Mouse (Mus musculus): ENCODE data around the gene Trrap.

Gene Trrap

DNA sequence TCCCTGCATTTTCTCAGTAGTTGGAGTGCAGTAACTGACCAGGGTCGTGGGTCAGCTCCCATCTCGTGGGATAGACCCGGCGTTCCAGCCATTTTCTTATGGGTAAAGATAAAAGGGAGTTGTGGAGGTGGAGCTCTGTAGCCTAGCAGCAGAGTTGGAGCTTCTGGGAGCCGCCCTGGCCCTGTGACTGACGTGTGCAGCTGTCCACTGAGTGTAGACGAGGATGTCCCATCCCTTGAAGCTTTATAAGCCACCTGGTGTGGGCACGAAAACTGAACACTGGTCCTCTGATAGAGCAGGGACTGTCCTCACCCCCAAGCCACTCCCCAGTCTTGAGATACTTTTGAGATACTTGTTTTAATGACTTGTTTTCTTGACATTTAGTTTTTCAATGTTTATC lies 13.1 kb downstream of the Trrap start:
- DNase-seq (ENCODE audit: low read depth, low spot score) = no peak

DNA sequence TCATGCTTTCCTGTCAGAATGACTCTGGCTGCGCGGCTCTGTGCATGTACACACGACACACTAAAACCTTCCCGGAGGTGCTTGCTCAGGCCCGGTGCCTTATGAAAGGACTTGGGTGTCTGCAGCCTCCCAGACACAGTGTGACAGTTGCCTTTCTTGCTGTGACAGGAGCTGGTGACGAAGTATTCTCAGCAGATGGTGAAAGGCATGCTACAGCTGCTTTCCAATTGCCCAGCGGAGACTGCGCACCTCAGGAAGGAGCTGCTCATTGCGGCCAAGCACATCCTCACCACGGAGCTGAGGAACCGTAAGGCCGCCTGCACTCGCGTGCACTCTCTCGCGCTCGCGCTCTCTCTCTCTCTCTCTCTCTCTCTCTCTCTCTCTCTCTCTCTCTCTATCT lies 18.9 kb downstream of the Trrap start:
- peak; percentile 45 for DNase-seq (ENCODE audit: low read depth, low spot score)

DNA sequence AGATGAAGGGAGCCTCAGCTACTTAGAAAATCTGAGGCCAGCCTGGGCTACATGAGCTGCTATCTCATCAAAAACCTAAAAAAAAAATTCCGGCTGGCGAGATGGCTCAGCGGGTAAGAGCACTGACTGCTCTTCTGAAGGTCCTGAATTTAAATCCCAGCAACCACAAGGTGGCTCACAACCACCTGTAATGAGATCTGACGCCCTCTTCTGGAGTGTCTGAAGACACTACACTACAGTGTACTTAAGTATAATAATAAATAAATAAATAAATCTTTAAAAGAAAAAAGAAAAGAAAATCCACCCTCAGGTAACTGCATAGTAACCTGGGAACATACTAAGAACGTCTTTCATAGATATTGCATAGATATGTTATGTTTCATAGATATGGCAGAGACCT lies 25.8 kb downstream of the Trrap start:
- no peak for DNase-seq (ENCODE audit: low read depth, low spot score)

DNA sequence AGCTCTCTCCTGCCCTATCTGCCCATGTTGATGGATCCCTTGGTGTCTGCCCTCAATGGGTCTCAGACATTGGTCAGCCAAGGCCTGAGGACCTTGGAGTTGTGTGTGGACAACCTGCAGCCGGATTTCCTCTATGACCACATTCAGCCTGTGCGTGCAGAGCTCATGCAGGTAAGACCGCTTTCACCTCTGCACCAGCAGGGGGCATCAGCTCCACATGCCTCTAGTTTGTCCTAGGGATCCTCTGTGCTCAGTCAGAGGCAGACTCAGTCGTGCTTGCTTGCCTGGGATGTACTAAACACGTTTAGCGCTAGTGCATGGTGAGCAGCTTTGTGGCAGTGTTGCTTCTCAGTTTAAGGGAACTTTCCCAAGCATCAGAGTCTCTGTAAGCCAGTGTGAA lies 27.2 kb downstream of the Trrap start:
- DNase-seq (ENCODE audit: low read depth, low spot score) = peak; percentile 77

DNA sequence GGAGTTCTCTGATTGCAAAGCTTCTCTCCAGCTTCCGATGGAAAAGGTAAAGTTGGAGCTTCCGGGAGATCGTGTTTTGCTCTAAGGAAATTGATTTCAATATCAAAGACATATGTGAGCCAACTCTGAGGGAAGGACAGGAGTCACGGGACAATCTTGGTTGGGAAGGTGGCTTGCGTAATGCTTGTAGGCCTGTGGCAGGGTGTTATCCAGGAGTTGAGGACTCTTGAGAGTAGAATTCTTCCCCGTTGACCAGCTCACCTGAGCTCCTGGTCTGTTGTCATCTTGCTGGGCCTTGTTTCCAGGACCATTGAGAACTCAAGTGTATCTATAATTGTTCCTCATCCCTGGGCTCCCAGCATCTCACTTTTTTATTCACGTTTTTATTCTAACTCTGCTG lies 29.6 kb downstream of the Trrap start:
- no peak for DNase-seq (ENCODE audit: low read depth, low spot score)

DNA sequence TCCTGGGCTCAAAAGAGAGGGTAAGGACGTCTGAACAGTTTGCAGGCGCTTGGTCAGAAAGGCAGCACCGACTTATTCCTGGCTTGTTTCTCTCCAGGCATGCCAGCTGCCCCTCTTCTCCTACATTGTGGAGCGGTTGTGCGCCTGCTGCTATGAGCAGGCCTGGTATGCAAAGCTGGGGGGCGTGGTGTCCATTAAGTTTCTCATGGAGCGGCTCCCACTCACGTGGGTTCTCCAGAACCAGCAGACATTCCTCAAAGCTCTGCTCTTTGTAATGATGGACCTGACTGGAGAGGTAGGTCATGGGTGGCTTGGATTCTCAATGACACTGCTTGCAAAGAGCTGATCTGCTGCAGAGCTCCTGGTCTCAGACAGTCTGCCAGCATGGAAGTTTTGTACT lies 35.5 kb downstream of the Trrap start:
- DNase-seq (ENCODE audit: low read depth, low spot score) = no peak

DNA sequence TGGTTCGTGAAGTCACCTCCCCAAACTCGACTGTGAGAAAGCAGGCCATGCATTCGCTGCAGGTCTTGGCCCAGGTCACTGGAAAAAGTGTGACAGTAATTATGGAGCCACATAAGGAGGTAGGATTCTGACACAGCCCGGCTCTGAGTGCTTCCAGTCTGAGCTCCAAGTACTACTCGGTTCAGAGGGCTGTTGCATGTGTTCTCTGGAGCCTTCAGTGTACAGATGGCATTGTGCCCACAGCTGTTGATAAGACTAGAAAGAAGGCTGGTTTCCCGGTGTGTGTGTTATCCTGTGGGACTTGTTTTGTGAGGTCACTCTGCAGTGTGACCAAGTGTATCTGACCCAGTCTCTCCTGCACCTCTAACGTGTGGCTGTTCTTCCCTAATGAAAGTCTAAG lies 36.6 kb downstream of the Trrap start:
- no peak for DNase-seq (ENCODE audit: low read depth, low spot score)

DNA sequence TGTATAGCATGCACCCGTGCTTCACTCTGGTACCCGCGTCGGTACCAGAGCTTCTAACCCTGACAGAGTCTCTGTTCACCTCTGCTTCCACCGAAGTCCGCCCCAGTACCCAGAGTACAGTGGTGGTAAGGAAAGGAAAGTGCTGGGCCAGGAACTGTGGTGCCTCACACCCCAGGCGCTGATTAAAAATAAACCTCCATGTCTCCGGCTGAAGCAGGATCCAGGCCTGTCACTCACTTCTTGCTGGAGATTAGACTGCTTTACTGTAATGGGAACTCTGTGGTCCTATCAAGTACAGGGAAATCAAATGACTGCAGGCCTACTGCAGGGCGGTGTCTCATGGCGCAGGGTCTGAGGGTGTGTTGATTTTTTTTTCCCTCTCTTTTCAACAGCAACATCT lies 39.4 kb downstream of the Trrap start:
- DNase-seq (ENCODE audit: low read depth, low spot score) = no peak

DNA sequence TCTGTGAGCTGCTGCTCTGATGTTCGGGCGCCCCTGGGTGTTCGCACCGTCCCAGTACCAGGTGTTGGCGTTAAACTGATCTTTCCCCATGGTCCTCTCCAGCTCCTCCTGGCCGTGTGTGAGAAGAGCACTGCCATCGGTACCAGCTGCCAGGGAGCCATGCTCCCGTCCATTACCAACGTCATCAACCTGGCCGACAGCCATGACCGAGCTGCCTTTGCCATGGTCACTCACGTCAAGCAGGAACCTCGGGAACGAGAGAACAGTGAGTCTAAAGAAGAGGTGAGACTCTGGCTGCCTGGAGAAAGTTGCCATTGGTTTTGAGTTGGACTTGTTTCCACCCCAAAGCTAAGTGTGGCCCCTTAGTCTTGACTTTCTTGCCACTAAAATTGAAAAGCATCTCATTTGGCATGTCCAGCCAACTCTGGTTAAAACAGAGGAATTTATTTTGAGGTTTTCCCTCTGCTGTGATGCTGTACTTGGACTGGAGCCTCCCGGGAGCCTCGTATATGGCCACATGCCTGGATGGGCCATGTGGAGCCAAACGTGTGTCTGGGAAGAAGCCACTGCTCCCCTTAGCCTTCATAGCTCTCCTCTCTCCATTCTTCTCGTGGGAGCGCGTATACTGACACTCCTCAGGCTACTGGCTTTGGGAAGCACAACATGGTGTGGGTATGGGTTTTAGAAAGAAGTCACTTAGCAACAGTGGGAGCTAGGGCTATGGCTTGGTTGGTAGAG lies 61.0 kb downstream of the Trrap start:
- DNase-seq (ENCODE audit: low read depth, low spot score) = peak; percentile 71

DNA sequence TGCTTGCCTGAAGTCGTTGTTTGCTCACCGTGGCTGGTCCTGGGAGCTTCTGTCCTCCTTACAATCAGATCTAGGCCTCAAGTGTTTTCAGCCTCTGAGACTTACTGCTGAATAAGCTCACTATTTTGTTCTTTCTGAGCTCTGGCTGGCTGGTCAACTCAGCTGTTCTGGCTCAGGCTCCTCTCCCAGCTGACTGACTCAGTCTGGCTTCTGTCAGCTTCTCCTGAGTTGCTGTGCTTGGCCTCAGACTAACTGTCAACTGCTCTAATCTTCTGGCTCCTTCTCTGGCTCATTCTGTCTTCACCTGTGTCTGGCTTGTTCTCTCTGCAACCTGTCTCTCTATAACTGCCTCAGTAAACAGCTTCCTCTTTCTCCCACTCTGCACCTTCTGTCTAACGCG lies 62.1 kb downstream of the Trrap start:
- peak; percentile 68 for DNase-seq (ENCODE audit: low read depth, low spot score)

DNA sequence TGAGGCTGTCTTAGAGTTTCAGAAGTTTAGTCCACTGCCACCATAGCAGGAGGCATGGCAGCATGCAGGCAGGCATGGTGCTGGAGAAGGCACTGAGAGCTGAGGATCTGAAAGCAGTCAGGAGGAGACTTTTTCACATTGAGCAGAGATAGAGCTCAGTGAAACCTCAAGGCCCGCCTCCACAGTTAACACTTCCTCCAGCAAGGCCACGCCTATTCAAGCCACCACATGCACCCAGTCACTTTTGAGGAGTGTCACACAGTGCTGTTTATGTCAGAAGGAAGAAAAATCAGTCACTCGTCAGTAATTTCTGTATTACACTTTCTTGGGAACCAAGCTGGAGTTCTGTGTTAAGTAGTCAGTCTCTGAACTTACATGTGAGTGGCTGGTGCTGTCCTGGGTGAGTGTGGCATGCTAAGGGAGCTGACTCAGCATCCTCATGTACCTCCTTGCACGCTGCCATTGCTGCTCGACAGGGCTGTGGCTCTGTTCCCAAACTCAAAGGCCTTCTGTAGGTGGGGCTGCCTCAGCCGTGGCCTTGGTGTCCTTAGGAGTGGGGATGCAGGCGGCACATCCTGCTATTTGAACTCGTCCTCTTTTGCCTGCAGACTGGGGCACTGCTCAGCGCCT lies 64.4 kb downstream of the Trrap start:
- peak; percentile 33 for DNase-seq (ENCODE audit: low read depth, low spot score)

DNA sequence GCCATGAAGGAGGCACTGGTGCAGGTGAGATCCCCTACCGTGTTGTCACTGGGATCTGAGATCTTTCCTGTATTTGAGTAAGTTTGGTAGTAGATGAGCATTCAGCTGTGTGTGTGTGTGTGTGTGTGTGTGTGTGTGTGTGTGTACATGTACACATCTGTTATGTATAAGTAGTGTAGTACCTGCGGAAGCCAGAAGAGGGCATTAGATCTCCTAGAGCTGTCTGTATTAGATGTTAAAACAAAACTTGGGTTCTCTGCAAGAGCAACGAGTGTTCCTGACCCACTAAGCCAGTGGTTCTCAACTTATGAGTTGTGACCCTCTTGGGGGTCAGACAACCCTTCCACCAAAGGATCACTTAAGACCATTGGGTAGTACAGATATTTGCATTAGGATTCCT lies 68.6 kb downstream of the Trrap start:
- peak; percentile 60 for DNase-seq (ENCODE audit: low read depth, low spot score)

DNA sequence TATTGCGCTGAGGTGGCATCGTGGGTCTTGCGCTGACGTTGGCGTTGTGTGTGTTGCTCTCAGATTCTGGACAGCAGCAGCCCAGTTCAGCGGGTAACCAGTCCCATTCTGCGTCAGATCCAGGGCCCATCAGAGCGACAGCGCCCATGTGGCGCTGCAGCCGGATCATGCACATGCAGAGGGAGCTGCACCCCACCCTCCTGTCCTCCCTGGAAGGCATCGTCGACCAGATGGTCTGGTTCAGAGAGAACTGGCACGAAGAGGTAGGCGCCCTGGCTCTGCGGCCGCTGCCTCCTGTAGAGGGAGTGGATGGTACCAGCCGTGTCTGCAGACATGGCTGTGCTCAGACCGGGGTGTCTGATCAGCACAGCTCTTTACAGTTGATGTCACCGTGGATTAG lies 77.8 kb downstream of the Trrap start:
- peak; percentile 93 for DNase-seq (ENCODE audit: low read depth, low spot score)

DNA sequence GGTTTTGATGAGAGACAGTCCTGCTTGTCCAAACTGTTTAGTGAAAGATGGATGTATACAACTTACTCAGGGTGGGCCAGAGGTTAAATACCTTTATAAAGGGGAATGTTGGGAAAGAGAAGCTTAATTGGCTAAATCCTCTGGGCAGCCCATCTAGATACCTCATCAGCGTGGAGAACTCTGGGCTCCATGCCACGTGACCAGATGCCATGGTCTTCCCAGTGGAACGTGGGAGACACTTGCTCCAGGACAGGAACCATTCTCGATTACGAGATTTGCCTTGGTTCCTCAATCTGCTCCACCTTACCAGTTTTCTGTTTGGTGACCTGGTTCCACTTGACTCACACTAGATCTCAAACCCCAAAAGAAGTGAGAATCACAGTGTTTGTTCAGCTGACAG lies 81.2 kb downstream of the Trrap start:
- peak; percentile 63 for DNase-seq (ENCODE audit: low read depth, low spot score)

DNA sequence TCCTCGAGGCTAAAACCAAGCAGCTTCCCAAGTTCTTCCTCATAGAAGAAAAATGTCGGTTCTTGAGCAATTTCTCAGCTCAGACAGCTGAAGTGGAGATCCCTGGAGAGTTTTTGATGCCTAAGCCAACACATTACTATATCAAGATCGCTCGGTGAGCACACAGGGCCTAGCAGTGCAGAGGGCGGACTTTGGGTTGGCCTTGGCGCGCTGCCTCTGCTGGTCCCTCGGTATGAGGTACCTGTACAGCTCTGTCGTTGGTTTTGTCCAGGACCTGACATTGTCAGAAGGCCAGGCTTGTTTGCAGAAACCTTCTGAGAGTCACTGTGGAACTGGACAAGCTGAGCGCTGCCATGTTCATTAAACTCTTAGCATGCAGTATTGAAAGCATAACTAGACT lies 82.4 kb downstream of the Trrap start:
- DNase-seq (ENCODE audit: low read depth, low spot score) = no peak

DNA sequence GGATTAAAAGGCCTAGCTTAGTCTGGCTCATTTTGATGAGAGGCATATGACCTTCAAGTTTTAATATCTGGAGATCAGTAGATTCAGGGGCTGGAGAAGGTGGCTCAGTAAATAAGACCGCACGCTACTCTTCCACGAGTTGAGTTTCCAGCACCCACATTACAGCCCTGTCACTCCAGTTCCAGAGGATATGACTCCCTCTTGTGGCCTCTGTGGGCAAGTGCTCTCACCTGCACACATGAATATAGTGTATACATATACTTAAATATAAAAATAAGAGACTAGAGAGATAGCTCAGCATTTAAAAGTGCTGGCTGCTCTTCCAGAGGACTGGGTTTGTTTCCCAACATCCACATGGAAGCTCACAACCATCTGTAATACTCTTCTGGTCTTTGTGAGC lies 84.3 kb downstream of the Trrap start:
- DNase-seq (ENCODE audit: low read depth, low spot score) = no peak

DNA sequence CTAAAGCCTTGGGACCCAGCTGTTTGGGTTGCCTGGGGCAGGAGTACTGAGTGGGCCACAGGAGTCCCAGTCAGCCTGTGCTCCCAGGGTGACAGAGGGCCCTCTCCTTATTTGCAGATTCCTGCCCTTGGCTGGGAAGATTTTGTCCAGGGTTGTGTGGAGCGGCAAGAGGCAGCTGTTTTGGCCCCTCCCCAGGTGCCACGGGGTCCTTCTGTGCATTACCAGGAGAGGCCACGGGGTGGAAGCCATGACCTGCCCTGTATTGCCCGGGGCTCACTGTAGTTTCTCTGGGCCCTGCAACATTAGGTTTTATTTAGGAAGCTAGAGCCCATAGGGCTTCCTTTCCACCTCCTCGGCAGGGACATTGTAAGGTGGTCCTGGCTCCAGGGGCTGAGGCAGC lies 86.4 kb downstream of the Trrap start:
- no peak for DNase-seq (ENCODE audit: low read depth, low spot score)

DNA sequence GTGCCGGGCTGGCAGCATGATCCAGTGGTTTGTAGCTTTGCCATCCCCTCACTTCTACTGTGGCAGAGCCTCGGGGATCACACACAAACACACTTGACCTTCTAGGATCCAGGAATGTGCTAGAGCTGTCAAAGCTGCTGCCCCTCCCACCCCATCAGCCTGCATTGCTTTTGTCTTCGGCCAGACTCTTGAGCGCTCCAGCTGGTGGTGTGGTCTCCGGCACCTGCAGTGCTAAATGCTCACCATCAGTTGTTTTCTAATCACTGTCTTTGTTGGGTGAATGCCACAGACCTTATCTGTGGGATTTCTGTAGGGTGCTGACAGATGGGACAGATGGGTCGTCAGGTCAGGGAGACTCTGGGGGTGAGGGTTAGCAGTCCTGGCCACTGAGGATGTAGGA lies 88.4 kb downstream of the Trrap start:
- no peak for DNase-seq (ENCODE audit: low read depth, low spot score)

DNA sequence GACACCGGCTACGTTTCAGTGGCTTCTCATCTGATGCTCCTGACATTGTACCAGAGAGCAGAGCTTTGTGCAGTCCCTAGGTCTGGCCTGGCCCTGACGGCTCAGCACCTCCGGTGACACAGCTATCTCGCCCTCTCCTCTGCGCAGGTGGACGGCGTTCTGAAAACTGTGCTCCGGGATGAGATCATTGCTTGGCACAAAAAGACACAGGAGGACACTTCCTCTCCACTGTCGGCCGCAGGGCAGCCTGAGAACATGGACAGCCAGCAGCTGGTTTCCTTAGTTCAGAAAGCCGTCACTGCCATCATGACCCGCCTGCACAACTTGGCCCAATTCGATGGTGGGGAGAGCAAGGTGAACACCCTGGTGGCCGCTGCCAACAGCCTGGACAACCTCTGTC lies 91.0 kb downstream of the Trrap start:
- no peak for DNase-seq (ENCODE audit: low read depth, low spot score)

DNA sequence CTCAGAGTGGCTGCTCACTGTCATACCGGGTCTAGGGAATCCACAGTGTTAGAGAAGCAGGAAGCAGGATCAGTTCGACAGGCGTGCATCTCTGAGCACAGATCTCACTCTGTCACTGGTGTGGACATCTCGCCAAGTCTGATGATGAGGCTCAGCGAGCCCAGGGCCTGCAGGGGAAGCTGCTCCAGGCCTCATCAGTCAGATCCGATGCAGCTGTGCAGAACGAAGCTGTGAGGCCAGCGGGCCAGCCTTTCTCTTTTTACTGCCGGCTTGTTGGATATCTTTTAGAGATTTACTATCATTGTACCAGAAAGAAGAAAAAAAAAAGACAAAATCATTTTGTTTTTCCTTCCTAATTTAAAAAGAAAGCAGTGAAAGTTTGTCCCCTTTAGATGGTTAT lies 91.8 kb downstream of the Trrap start:
- no peak for DNase-seq (ENCODE audit: low read depth, low spot score)

DNA sequence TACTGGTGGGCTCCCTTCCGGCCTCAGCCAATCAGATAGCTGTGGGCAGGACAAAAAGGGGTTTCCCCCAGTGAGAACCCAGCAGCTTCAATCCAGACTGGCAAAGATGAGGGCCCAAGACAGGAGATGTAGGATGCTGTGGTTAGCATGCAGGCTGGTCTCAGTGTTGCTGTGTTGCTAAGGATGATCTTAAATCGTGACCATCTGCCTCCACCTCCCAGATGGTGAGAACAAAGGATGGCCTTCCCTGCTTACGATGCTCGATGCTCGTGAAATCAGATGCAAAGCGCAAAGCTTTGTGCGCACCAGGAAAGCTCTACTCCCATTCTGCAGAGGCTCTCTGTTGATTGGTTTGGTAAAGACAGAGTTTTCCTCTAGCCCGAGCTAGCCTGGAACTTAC lies 93.4 kb downstream of the Trrap start:
- DNase-seq (ENCODE audit: low read depth, low spot score) = peak; percentile 58

DNA sequence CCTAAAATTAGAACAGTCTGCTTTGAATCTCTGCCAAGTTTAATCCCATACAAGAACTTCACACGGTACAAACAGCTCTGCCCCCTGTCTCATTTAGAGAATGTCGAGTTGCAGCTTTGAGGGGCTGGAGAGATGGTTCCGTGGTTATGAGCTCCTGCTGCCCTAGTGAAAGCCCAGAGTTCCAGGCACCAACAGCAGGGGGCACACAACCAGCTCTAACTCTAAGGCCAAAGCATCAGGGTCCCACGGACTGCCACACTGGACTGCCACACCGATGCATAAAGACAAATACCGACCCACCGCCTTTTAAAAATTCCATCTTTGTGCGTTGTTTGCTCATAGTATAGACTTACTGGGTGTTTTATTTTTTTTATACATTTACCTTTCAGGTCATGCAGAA lies 99.4 kb downstream of the Trrap start:
- DNase-seq (ENCODE audit: low read depth, low spot score) = peak; percentile 43

DNA sequence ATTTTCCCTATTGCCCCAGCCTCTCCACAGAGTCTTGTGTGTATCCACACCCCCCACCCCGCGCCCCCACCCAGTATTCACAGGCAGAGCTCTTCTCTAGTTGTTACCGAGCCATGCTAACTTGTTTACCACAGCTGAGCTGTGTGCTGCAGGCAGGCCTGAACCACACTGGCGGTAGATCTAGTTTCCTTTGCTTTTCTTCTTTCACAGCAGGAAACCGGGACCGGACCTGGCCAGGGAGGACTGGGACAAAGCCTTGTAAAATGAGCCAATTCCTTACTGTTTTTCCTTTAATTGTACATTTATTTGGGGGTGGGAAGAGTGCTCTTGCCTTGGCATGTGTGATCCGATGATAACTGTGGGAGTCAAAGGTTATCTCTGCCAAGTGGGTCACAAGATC lies 101.9 kb downstream of the Trrap start:
- no peak for DNase-seq (ENCODE audit: low read depth, low spot score)

DNA sequence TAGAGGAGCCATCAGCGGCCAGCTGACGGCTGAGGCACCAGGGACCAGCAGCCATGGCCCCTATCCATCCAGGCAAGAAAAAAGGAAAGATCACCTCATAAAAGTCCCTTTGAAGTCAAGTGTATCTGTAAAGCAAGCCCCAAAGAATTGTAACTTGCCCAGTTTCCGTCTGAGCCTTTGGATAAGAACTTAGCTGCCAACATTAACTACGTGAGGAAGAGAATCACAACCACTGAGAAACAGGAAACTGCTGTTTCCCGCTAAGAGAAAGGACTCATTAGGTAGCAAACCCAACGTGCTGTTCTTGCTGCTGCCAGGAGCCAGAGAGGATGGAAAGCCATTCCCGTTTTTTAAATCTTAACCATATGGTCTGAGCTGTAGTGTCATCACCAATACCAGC lies 103.2 kb downstream of the Trrap start:
- DNase-seq (ENCODE audit: low read depth, low spot score) = no peak
